Mouse (Mus musculus) C2C12 (cell line): ENCODE results near the gene Hoxa7. TPM values are rescaled to one million over a fixed set of nuclear protein-coding genes. Genes with fewer than 3 reads are reported as not detected.

Experiments
- H3K27me3 ChIP-seq: one replicate; pipeline ENCODE4 v1.6.1; 2011; ENCODE audit not compliant: control insufficient read depth, insufficient read depth, insufficient read length
- H3K36me3 ChIP-seq: one replicate; pipeline ENCODE4 v1.6.1; 2011; ENCODE audit not compliant: control insufficient read depth, insufficient read depth
- H3K4me3 ChIP-seq: one replicate; pipeline ENCODE4 v1.5.1; 2011; ENCODE audit warnings: mild to moderate bottlenecking, control low read depth; ENCODE audit not compliant: poor library complexity, insufficient read depth, severe bottlenecking
- H3K79me2 ChIP-seq: one replicate; pipeline ENCODE4 v1.6.1; 2011; ENCODE audit not compliant: control insufficient read depth, insufficient read depth
- H3K79me3 ChIP-seq: one replicate; pipeline ENCODE4 v1.6.1; 2011; ENCODE audit warnings: low read depth, control low read depth
- H3ac ChIP-seq: one replicate; pipeline ENCODE3; 2011; ENCODE audit warnings: low read depth; ENCODE audit not compliant: control insufficient read depth, insufficient read length
- CEBPB ChIP-seq: IDR thresholded peaks from one replicate; pipeline ENCODE4 v1.6.1; 2011; ENCODE audit warnings: low read depth, mild to moderate bottlenecking, control low read depth, moderate library complexity
- CTCF ChIP-seq: IDR thresholded peaks from one replicate; pipeline ENCODE4 v1.5.1; 2011; ENCODE audit not compliant: control insufficient read depth, insufficient read depth, insufficient read length
- FOSL1 ChIP-seq: IDR thresholded peaks from one replicate; pipeline ENCODE4 v1.8.0; 2011; ENCODE audit warnings: mild to moderate bottlenecking, low read length; ENCODE audit not compliant: poor library complexity, insufficient read depth, severe bottlenecking
- MAX ChIP-seq: IDR thresholded peaks from one replicate; pipeline ENCODE4 v1.6.1; 2011; ENCODE audit warnings: mild to moderate bottlenecking, control low read depth
- MYOD1 ChIP-seq: IDR thresholded peaks from one replicate; pipeline ENCODE4 v1.6.1; 2011; ENCODE audit warnings: low read depth; ENCODE audit not compliant: control insufficient read depth, insufficient read length
- MYOG ChIP-seq: IDR thresholded peaks from one replicate; pipeline ENCODE4 v1.6.1; 2011; ENCODE audit not compliant: control insufficient read depth, insufficient read length; ENCODE audit errors: extremely low read depth
- USF1 ChIP-seq: IDR thresholded peaks from one replicate; pipeline ENCODE4 v1.6.1; 2011; ENCODE audit warnings: low read depth, mild to moderate bottlenecking, control low read depth, moderate library complexity
- polyA plus RNA-seq: library from polyadenylated mRNA; unstranded; fragments of >200 nt; fragmentation: generic; extraction: Trizol; gene quantifications from one replicate; pipeline ENCODE4 v1.2.1, GENCODE M21; 2012; ENCODE audit warnings: missing spikeins

The Hoxa7 gene
- polyA plus RNA-seq, 1 experiment = 7.5 TPM

DNA sequence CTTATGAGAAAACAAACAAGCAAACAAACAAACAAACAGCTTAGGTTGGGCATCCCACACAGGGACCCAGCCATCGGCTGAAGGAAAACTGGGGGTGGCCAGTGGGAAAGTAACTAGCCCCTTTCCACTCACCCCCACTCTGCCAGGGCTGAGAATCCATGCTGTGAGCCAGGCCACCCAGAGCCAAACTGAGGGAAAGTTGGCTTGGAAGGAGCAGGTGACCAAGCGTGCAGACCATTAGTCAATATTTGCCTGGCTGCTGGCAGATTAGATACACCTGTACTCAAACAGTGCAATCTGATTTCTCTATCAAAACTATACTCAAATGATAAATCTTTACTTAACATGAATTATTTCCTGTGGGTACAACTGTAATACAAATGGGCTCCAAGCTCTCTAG, 39.6 kb downstream of the Hoxa7 start:
- Histone ChIP-seq H3K27me3 (no peaks in the 10 kb centered on the region), H3K36me3 (no peaks in the 10 kb centered on the region), H3K4me3 (no peak overlapping the region), H3K79me2 (no peaks in the 10 kb centered on the region), H3ac (no peak overlapping the region), H3K79me3 (no peaks in the 10 kb centered on the region)
- TF ChIP-seq MAX (no peak), CEBPB (no peak), MYOG (no peak), CTCF (no peak), MYOD1 (no peak), FOSL1 (no peak), USF1 (no peak)

DNA sequence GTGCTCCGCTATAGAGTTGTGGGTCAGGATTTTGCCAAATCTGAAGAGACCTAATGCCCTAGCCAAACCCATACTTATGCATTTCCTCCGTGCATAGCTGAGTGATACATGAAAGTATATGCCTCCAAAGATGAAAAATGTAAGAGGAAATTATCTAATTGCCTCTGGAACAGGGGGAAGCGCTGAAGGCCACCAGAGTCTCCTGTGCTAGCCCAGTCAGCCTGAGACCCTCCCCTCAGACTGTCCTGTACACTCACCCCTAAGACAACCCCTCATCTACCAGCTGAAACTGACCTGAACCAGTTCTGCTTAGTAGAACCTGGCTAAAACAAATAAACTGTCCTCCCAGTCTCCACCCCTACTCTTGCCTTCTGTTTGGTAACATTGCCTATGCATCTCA, 40.9 kb downstream of the Hoxa7 start:
- H3K36me3 ChIP-seq = no peaks in the 10 kb centered on the region
- H3ac ChIP-seq = no peak overlapping the region
- no peak overlapping the region for H3K4me3 ChIP-seq
- H3K79me2 ChIP-seq = no peaks in the 10 kb centered on the region
- H3K79me3 ChIP-seq = no peaks in the 10 kb centered on the region
- TF ChIP-seq MYOD1 (no peak), MAX (no peak), MYOG (no peak), FOSL1 (no peak), CTCF (no peak), USF1 (no peak), CEBPB (no peak)
- no peaks in the 10 kb centered on the region for H3K27me3 ChIP-seq

DNA sequence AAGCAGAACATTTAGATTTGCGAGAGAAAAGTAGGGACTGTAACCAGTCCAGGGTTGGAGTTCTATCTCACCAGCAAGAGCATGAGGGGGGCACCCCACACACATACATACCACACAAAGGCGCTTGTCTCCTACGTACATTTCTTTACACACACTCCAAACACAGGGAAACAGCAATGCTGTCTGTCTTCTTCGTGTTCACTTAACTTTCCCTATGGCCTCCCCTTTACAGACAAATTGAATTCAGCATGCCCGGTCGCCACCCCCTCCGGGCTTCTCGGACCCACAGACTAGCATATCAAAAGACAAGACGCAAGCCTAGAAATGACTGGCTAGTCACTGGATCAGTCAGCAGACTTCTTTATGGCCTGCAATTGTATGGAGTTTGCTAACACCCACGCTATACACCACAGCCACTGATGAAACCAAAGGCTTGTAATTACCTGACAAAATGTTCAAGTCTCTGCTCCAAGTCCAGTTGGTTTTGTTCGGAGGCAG, 41.4 kb downstream of the Hoxa7 start:
- Histone ChIP-seq H3K27me3 (no peaks in the 10 kb centered on the region), H3K4me3 (no peak overlapping the region), H3K36me3 (no peaks in the 10 kb centered on the region), H3K79me3 (no peaks in the 10 kb centered on the region), H3K79me2 (no peaks in the 10 kb centered on the region), H3ac (no peak overlapping the region)
- TF ChIP-seq CTCF (no peak), MAX (no peak), MYOG (no peak), FOSL1 (no peak), USF1 (no peak), CEBPB (no peak), MYOD1 (no peak)

DNA sequence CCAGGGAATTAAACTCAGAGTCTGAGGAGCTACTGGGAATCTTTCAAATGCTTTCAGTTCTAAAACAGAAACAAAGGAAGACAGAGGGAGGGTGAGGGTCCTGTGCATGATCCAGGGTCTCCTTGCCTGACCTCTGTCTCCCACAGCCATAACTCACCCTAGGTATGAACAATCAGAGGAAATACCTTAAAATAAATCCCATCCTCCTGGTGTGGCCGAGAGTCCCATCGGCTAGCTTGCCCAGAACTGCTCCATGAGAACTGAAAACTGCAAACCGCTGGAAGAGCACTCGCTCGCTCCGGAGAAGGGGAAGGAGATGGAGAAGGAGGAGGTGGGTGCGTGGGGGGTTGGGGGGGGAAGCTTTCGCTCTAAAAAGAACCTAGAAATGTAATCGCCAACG, 42.0 kb downstream of the Hoxa7 start:
- H3K79me3 ChIP-seq = no peaks in the 10 kb centered on the region
- no peak overlapping the region for H3ac ChIP-seq
- H3K4me3 ChIP-seq = no peak overlapping the region
- TF ChIP-seq MYOD1 = no peak
- no peaks in the 10 kb centered on the region for H3K79me2 ChIP-seq
- no peaks in the 10 kb centered on the region for H3K27me3 ChIP-seq
- no peaks in the 10 kb centered on the region for H3K36me3 ChIP-seq

DNA sequence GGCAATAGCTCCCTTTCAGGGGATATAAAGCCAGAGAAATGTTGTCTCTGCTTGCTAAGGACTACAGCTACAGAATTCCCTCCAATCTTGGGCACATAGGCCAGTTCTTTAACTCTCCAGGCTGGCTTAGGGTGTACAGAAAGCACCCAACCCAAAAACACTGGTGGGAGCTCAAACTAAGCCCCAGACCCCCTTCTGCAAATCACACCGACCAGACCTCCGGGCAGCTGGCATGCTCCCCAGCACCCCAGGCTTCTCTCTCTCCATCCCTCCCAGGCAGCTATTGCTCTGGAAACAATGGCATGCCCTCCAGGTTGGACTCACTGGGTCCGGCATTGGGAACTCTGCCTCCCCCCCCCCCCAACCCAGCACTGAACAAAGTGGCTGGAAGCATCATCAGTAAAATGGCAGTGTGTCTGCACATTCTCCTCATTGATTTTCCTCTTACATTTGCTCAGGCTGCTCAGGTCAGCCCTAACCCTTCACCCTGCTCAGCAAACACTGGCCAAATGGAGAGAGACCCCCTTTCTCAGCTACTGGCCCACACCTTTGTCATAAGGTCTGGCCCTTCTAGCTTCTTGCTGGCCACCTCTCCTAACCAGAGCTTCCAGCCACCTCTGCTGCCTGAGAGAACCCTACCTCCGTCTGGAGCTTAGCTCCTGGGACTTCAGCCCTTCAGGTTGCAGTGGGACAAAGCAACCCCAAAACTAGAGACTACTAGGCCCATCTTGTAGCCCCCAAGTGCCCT, 42.6 kb downstream of the Hoxa7 start:
- TF ChIP-seq MYOD1 (no peak), MAX (no peak), FOSL1 (no peak), USF1 (no peak), CEBPB (no peak), CTCF (no peak), MYOG (no peak)
- no peak overlapping the region for H3K4me3 ChIP-seq
- no peaks in the 10 kb centered on the region for H3K27me3 ChIP-seq
- no peak overlapping the region for H3ac ChIP-seq
- H3K36me3 ChIP-seq = no peaks in the 10 kb centered on the region
- H3K79me2 ChIP-seq = no peaks in the 10 kb centered on the region
- no peaks in the 10 kb centered on the region for H3K79me3 ChIP-seq

DNA sequence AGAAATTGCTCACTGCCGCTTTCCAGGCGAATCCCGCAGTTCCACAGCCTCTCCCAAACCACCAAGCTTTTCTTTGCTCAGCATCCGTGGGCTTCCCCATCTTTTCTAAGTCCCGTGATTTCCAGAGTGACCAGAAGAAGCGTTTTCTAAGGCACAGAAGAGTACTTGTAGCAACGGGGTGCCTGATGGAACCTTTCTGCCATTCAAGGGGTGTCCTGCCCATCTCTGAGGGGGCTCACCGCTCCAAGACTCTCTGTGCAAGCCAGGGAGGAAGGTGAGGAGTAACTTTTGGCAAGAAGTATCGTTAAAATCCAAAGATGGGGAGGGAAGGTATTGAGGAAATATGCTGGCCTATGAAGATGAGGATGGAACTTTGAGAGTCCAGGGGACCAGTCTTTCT, 43.8 kb downstream of the Hoxa7 start:
- Histone ChIP-seq H3K79me2 (no peaks in the 10 kb centered on the region), H3K79me3 (no peaks in the 10 kb centered on the region), H3ac (no peak overlapping the region), H3K4me3 (no peak overlapping the region), H3K36me3 (no peaks in the 10 kb centered on the region), H3K27me3 (no peaks in the 10 kb centered on the region)
- no peak for TF ChIP-seq CEBPB
- TF ChIP-seq CTCF = no peak
- no peak for TF ChIP-seq MYOD1
- TF ChIP-seq MAX = no peak
- TF ChIP-seq MYOG = no peak
- no peak for TF ChIP-seq USF1
- TF ChIP-seq FOSL1 = no peak
